Mouse (Mus musculus): ENCODE measurements at regions not wholly inside any gene's neighbourhood (a gene's known extent, or its start where the extent isn't known, plus 50 kb on each side); places are given as distances from the start of the nearest gene placed in this dataset.

- no peak for TF ChIP-seq CTCF (IDR thresholded peaks at IDR 0.05; ENCODE audit: control insufficient read depth, insufficient read depth, insufficient read length)
- TF ChIP-seq USF1 (IDR thresholded peaks at IDR 0.05; ENCODE audit: low read depth) = no peak
- TF ChIP-seq FOSL1 (IDR thresholded peaks at IDR 0.05; ENCODE audit: insufficient read depth, low read length, poor library complexity, severe bottlenecking) = no peak
- TF ChIP-seq MYOG (IDR thresholded peaks at IDR 0.05; ENCODE audit: control insufficient read depth, extremely low read depth, insufficient read length) = no peak
These were observed 260.3 kb upstream of the Prok2 start for GRCm38 (mm10) chr6:99986449-99986848.

All from C2C12 (cell line).